Mouse (Mus musculus): ENCODE data around the gene Itga10.
A peak's percentile ranks its signal among the peaks of the same experiment; 100 is the strongest.
"Not testable (repeated sequence)": the region's sequence is repeated elsewhere in the genome, so short reads cannot be mapped to it uniquely, and the experiment has no call there.

Itga10 gene

GRCm38 (mm10) chr3:96634928-96635879, 10.2 kb upstream of the Itga10 start, which contains the start of the genes Pex11b and Gm42957:
Gene Pex11b (plus strand): TSS chr3:96635376.
Gene Gm42957 (plus strand): TSS chr3:96635474.
- peak; percentile 95 for DNase-seq

GRCm38 (mm10) chr3:96635906-96636305, 9.5 kb upstream of the Itga10 start:
- no peak for DNase-seq

DNA sequence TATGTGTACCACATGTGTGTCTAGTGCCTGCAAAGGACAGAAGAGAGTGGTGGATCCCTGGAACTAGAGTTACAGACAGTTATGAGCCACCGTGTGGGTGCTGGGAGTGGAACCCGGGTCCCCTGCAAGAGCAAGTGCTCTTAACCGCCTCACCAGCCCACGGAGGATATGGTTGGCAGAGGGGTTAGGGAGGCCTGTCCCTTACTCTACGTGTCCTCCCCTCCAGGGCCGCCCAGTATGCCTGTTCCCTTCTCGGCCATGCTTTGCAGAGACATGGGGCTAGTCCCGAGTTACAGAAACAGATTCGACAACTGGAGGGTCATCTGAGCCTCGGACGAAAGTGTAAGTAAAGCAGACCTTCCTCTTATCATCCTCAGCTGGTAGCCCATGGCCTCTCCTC, 8.9 kb upstream of the Itga10 start:
- DNase-seq = no peak

DNA sequence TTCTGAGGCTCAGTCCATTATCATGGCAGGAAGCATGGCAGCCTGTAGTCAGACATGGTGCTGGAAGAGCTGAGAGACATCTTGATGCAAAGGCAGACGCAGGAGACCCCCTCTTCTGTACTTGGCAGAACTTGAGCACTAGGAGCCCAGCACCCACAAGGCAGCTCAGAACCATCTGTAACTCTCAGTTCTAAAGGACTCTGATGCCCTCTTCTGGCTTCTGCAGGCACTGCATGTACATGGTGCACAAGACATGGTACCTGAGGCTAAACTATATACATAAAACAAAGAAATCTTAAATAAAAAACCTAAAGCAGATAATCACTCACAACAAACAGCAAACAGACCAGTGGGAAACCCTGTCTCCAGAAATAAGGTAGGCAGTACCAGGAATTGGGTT, 6.2 kb upstream of the Itga10 start:
- peak; percentile 74 for DNase-seq

- no peak for DNase-seq
Observed at GRCm38 (mm10) chr3:96647365-96647764, 2.0 kb downstream of the Itga10 start.

- no peak for DNase-seq
Observed at GRCm38 (mm10) chr3:96660901-96661300, 15.5 kb downstream of the Itga10 start.

DNA sequence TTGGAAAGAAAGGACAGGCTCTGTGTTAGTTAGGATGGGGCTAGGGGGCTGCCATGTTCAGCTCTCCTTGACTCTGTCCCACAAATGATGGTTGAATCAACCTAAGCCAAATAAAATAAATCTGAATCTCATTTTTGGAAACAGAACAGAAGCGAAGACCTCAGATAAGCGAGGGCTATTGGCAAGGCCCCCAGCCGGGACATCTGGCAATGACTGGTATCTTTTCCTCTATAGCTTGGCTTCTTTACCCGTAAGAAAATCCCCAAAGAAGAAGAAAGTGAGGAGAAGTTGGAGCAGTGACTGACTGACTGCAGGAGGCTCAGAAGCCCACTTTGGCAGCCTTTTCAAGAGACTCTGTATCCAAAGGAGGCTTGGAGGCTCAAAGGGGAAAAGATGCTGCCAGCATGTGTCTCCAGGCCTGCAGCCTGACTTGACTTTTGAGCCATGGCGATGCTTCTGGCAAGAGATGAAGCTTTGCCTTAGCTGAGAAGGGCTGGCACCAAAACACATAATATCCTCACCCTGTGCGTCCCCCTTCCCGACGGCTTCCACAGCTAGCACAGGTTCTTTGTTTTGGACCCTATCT, 17.4 kb downstream of the Itga10 start:
- DNase-seq = no peak

DNA sequence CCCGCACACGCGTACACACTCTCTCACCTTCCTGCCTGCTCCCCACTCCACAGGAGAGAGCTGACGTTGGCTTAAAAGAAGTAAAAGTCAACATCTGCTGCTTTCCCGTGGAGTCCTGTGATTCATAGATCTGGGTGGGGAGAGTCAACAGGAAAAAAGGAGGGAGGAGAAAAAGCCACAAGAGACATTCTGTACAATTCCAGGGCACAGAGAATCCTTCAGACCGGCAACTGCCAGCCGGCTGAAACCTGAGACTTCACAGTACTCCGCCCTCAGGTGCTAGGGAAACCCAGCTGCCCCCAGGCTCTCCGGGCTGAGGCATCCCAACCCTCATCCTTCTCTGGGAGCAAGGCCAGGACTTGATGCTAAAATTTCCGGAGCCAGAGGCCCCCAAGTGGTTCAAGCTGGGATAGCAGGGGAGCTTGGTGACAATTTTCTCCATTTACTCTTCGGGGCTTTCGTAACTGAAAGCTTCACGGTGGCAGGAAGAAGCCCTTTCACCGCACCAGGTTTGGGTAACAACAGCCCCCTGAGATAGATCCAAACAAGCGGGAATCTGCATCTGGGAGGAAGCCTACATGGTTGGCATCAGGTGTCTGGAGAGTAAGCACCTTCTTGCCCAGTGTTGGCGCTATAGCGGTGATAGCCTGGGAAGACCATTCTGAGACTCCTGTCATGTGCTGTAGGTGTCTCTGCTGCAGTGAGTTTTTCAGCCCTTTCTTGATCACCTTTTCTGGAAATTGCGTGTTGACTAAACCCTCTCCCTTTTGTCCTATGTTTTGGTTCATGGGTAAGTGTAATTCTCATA, 18.3 kb downstream of the Itga10 start:
- DNase-seq = peak; percentile 91

GRCm38 (mm10) chr3:96665732-96666363, 20.5 kb downstream of the Itga10 start:
- DNase-seq = not testable (repeated sequence)

DNA sequence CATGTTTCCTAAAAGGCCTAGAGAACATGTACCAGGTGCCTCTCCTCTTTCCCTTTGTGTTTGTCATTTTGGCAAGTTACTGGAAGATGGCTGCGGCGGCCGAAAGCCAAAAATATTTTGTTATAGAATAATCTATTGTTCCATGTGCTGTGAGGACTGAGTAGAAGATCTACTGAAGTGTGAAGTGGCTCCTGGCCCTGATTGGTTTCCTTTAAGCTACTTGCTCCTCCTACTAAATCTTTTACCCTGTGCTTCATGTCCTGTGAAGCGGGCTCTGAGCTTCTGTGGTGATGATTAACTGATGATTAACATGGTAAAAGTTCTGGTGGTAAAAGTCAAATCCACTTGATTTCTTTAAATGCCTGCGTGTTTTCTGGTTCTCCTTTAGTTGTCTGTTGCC, 21.5 kb downstream of the Itga10 start:
- no peak for DNase-seq

- DNase-seq = peak; percentile 33
Observed at GRCm38 (mm10) chr3:96667316-96667715, 21.9 kb downstream of the Itga10 start.

- DNase-seq = no peak
Observed at GRCm38 (mm10) chr3:96668424-96669067, 23.2 kb downstream of the Itga10 start.

GRCm38 (mm10) chr3:96669727-96670468, 24.5 kb downstream of the Itga10 start, which contains the start of gene Ankrd35:
Gene Ankrd35 (plus strand): TSS chr3:96670131.
- DNase-seq = peak; percentile 91

DNA sequence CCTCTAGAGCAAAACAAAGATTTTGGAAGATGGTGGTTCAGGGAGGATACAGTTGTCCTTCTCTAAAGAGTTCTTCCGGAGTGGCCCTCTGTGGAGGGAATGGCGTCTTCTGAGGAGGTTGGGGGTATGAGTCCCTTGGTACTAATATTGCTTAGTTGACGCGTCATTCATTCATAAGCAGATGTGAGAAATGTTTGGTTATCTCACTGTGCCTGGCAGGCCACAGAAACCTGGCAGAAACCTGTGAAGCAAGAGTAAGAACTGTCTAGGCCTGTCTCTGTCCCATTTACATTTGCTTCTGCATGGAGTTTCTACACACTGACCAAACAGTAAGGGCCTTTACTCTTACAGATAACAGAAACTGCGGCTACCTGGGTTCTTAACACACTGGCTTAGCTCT, 26.1 kb downstream of the Itga10 start:
- no peak for DNase-seq

- DNase-seq = no peak
Observed at GRCm38 (mm10) chr3:96673514-96673913, 28.1 kb downstream of the Itga10 start.

- DNase-seq = no peak
Observed at GRCm38 (mm10) chr3:96674442-96674841, 29.1 kb downstream of the Itga10 start.

GRCm38 (mm10) chr3:96675171-96675570, 29.8 kb downstream of the Itga10 start:
- DNase-seq = no peak

GRCm38 (mm10) chr3:96675690-96676089, 30.3 kb downstream of the Itga10 start:
- no peak for DNase-seq

DNA sequence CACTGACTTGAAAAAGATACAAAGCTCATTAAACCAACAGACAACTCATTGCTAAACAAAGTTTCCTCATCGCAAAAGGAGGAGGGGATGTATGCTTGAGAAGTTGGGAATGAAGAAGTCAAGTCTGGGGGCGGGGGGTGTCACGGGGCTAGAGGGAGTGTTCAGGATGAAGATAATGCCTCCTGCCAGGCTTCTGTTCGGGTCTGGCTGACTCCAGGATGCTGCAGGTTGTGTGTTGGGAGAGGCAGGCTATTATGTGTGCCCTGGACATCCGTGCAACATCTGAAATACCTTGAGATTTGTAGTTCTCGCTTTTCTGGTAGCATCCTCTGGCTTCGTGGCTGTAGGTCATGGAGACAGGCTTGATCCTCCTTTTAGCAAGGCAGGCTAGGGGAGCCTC, 33.1 kb downstream of the Itga10 start:
- no peak for DNase-seq

- DNase-seq = no peak
Observed at GRCm38 (mm10) chr3:96679159-96679674, 33.8 kb downstream of the Itga10 start.

Measured in lung, postnatal 10 days (tissue).